Mouse (Mus musculus) c-Kit-positive CD71-positive TER-119-negative erythroid progenitor cells, embryonic 14.5 days (primary cell): ENCODE data around the gene Gm3448.
A peak's percentile ranks its signal among the peaks of the same experiment; 100 is the strongest.
"Not testable (repeated sequence)": the region's sequence is repeated elsewhere in the genome, so short reads cannot be mapped to it uniquely, and the experiment has no call there.

Source experiments
- DNase-seq: peaks from one replicate; pipeline ENCODE4 v3.0.0-alpha.2; 2013; ENCODE audit warnings: low read depth

The Gm3448 gene

DNA sequence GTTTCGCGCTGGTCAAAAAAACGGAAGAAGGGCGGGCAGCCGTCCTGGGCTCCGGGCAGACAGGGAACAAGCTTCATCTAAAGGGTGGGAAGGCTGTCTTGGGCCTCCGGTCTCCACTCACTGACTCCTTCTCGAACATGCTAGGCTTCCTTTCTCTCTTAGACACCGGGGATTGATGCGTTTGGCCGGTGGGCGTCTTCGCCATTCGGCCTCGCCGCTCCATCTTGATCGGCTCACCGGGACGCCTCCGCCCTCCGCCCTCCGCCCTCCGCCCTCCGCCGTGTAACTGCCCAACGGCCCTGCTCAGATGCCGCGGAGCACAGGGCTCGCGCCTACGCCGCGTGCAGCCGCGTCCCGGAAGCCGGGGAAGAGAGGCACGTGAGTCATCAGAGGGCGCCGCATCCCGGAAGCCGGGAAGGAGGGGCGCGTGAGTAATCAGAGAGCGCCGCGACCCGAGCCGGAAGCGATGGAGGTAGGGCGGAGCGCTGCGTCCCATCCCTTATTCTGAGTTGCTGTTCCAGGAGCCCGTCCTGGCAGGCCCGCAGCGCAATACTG, at the start of gene Gm3448, which contains the start of the genes Ermard and Tcte3:
TSS of gene Gm3448 (minus strand) at position 363 of the 555 bp plus-strand sequence.
TSS of gene Ermard (plus strand) at position 34 of the 555 bp plus-strand sequence.
TSS of gene Tcte3 (minus strand) at position 314 of the 555 bp plus-strand sequence.
- not testable (repeated sequence) for DNase-seq

DNA sequence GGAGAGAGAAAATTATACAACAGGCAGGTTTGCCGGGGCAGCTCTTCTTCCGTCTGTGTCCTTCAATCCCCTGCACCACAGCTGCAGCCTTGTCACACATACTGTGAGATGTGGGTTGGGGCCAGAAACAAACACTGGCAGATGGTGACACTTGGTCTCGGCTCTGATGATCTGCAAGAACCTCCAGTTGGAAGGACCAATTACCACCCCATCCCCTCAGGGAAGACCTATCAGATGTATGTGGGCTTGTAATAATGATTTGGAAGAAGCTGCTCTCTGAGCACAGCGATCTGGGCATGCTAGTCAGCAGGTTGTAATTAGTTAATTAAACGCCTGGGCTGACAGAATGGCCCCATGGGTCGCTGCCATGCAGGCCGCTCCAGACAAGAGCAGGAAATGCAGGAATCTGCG, 47.3 kb upstream of the Gm3448 start:
- no peak for DNase-seq

DNA sequence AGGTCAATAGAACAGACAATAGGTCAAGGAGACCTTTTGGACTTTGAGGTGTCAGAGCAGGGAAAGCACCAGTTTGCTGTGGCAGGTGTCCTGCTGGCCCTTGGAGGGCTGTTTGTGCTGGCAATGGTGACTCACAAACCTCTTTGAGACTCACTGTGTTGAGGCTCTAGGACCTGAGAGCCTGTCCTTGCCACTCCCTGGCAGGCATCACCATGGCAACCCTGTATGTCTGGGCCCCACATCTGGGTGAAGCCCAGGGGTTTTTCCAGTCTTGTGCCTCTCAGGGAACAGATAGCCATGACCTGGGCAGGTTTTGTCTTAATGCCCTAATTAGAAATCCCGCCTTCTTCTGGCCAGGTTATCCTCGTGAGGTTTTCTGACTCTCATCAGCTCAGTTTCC, 46.8 kb upstream of the Gm3448 start:
- no peak for DNase-seq

DNA sequence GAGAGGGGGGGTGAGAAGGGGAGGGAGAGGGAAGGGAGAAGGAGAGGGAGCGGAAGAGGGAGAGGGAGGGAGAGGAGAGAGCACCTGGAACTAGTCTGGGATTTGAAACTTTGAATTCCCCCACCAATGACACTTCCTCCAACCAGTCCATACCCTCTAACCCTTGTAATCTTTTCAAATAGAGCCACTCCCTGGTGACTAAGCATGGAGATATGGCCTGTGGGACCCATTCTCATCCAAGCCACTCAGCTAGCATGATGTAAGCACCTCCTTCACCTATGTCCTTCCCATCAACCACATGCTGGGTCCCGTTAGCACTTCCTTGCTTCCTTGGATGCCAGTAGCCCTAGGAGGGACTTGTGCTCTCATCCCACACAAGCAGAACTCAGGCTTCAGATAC, 43.7 kb upstream of the Gm3448 start:
- no peak for DNase-seq

DNA sequence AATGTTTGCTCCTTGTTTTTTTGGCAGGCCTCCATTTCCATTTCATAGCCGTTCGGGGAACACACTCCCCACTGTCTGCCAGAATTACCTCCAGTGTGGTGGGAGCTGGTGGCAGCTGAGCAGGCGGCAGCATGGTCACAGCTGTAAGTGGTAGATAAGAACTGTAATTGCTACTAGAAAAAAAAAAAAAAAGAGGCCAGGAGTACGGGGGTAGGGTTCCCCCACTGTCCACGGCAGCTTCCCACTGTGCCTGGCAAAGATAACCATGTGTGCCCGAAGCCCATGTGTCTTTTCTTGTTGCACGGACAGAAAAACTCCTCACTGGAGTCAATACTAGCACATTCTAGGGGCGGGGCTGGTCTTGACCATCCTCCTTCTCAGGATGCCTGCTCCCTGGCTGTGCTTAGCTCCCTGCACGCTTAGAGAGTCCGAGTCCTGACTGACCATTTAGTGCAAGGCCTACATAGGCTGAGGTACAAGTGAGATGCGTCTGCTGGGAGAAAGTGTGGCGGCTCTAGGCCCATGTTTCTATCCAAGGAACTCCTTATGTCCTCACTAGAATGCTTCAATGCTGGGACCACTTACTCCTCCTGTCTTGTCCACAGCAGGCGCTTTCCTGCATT, 43.0 kb upstream of the Gm3448 start:
- peak; percentile 66 for DNase-seq

DNA sequence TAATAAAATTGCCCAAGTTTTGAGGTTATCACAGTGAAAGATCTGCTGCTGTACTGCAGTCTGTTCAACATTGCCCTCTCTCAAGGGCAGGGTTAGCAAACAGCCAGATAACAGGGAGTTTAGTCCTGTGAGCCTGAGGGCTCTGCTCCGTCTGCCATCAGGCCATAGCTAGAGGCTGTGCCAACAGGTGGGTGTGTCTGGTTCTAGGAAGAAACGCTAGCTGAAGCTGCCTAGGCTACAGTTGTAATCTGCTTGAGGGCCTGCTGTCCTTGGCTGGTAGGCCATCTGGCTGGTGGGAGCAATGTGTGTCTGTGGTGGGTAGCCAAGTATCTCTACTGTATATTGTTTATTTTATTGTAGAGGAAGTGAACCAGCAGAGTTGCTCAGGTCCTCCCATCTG, 36.2 kb upstream of the Gm3448 start:
- no peak for DNase-seq

DNA sequence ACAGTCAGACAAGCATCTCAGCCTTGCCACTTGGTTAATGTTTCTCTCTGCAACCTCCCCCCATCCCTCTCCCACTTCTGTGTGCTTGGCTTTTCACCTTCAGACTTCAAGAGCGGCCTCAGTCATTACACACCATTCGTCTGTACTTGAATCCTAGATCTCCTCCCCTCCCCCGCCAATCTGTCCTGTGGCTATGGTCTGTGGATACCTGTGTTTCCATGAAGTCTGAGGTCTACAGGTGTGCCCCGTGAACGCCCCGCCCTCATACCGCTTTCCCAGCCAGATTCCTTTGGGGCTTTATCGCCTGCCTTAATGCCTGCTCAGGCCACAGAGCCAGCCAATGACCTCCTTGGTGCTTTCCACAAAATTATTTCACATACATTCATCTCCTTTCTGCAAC, 33.7 kb upstream of the Gm3448 start:
- DNase-seq: no peak

DNA sequence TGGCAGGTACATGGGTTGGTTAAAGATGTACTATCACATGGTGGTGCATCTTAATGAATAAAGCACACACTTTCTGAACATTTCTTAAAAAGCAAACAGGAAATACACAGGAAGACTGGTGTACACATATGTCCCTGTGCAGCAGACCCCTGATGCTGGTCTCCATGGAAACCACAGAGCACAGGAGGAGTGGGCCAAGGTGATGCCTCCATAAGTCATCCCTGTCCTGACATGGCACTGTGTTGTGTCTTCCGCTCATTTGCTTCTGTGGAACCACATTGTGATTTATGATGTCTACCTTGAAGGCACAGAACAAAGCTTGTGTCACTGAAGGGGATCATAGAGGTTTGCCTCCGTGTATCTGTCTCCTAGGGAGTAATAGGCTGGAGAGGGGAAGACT, 30.9 kb upstream of the Gm3448 start:
- no peak for DNase-seq

DNA sequence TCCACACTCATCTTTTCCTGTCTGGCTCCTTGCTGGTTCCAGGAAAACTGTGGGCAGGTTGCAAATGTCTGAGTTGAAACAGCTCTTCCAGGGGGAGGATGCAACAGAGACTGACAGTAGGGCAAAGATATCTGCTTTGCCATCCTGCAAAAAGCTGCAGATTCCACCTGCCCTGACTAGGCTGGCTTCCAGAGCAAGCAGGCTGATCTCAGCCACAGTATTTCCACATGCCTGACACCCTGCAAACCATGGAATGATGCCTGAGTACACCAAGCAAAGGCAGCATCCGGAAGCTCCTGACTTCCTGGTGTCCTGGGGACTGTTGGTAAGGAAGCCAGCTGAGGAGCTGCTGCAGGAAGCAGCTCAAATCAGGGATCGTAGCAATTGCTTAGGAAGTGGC, 27.8 kb upstream of the Gm3448 start:
- no peak for DNase-seq

DNA sequence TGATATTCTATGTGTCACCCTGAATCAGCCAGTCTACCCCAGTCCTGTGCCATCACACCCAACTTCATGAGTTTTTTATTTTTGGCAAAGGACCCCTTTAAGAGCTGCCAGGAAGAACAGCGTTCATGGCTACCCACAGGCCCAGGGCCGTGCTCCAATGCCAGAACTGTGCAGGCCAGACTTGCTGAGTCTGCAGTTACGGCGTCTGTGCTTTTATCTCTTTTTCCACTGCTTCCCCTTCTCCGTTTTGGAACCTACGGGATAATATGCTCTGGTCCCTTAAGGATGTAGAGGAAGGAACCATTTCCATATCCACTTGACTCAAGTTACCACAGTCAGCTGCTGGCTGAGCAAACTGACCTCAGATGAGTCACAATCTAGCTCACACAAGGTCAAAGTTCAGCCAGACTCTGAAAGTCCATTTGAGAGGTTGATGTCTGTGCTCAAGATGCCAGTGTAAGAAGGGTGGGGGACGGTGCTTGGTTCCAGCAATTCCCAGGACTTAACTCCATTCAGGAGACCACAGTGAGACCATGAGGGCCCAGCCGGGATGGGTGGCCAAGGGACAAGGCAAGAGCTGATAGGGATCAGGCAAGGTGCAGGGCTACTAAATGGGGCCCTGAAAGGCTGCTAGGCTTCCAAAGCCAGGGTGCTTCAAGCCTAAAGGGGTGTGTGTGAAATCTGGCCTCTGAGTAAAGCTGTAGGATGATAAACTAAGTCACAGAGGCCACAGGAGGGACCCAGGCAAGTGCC, 26.9 kb upstream of the Gm3448 start:
- DNase-seq: no peak

DNA sequence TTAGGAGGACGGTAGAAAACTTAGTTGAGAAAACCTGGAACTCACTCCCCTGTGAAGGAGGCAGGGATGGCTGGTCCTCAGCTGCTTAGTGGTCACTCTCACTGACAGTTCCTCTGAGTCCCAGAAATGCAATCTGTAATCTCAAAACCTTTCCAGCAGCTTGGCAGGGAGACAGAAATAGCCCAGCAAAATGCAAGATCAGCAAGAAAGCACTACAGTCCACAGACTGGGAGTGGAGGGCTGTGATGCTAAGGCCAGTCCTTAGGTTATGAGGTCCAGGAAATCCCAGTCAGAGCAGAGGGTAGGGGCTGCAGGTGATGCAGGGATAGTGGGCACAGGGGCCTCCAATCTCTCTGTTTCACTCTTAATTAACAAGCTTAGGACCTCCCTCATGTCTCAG, 25.6 kb upstream of the Gm3448 start:
- no peak for DNase-seq

DNA sequence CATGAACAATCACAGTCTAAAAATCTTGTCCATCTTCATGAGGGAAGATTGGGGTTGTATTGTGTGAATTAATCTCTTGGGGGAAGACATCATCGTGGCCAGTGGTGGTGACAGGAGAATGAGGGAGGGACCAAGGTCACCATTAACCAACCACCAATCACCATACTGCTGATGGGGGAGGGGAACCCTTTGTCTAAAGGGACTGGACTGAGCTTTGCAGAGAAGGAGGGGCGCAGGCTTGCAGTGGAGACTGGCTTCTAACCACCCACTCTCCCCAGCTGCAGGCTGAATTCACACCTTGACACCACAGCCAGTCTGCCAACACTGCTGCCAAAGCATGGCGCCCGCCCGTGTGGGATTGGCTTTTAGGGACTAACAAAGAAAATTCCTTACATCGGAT, 24.7 kb upstream of the Gm3448 start:
- no peak for DNase-seq

DNA sequence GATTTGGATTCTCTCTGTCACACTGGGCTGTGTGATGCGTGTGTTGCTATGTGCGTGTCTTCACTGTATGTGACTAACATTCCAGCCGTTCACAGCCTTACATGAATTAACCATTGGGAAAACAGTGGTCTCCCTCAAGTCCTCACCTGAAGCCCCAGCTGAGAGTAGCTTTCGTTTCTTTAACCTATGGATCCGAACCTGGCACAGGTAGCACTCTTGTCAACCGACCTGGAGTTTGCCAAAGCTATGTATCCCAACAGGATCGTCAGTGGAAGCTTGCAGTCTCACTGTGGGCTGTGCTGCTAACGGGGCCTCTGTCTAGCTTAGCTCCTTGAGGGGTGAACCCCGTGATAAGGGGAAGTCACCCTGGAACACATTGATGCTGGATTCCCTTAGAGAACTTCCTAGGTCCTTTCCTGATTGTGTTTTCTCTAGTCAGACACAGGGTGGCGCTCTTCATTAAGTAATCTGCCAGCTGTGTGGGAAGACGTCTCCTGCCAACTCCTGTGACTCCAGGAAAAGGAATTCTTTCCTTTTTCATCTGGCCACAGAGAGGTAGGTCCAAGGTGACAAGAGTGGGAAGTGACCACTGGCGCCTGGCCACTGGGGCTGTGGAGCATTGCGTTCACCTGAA, 24.2 kb upstream of the Gm3448 start:
- DNase-seq: no peak

DNA sequence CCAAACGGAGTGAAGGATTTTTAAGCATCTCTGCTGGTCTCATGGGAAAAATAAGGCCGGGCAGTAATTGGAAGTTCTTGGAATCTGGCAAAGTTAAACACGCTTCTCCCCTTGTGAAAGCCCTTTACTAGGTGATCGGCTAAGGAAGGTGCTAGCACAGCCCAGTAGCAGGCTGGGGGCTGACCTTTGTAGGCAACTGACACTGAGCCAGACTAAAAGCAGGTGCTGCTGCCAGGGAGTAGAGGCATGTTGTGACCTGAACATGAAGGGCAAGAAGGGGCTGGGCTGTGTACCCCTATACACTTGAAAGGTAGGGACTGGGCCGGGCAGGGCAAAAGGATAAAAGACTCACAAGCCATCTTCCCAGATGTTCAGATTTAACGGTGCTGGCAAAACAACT, 19.0 kb upstream of the Gm3448 start:
- DNase-seq: no peak

DNA sequence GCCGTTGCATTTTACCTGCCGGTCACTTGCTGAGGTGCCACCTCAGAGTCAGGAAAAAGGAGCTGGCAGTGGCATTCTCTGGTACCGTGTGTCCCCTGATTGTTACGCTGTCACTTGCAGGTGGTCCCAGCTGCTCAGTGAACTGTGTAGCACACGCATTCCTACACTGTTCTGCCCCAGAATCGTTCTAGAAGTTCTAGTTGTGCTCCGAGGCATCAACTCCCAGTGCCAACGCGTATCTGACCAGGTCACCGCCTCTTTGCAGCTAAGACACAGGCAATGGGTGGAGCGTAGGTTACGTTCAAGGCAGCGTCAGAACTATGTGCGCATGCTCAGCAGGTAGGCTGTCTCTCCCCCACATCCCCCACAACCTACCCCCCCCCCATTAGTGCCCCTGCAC, 18.3 kb upstream of the Gm3448 start:
- DNase-seq: no peak

DNA sequence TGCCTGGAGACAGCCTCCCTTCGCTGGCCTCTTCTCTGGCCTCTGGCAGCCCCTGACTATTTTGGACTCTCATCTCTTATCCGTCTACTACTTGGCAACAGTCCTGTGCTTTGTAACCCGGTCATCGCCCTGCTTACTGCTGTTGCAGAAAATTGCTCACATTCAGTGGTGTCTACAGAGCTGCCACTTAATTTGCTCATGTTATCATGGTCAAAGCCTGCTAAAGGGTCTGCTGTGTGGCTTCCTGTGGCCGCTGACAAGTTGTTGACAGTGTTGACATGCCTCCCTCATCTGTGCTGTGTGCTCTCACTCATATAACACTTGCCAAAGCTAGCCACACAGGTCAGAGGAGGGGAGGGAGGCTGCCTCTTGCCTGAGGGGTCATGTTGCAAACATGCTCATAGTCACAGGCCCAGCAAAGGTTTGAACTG, 16.8 kb upstream of the Gm3448 start:
- no peak for DNase-seq

DNA sequence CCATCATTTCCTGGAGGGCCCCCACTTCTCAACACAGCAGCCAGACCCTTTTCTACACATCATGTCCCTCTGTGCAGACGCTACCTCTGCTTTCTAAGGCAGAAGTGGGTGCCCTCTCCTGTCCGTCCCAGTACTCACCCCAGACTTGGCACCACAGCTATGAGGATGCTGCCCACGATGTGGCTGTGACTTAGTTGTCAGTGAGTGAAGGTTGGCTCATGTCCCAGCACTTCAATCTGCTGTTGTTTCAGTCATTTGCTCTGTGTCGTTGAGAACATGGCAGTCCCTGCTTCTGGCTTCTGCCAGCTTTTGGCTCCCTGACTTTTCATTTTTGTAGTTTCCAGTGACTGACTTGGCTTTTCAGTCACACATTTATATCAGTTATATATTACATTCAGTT, 14.6 kb upstream of the Gm3448 start:
- DNase-seq: no peak

DNA sequence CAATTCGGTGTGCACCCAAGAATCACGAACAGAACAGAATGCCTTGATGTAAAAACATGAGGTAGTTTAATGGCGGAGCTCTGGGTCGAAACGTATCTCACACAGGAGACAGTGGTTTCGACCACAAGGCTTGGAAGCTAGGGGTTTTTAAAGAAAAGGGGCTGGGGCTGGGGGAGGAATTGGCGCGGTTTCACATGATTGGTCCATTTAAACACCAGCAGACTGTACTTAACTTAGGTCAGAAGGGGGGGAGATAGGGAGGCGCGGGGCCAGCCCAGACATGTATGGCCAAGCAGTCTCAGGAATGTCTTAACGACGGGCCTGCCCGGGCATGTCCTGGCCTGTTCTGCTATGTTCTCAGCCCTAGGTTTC, 12.5 kb upstream of the Gm3448 start:
- DNase-seq: not testable (repeated sequence)

DNA sequence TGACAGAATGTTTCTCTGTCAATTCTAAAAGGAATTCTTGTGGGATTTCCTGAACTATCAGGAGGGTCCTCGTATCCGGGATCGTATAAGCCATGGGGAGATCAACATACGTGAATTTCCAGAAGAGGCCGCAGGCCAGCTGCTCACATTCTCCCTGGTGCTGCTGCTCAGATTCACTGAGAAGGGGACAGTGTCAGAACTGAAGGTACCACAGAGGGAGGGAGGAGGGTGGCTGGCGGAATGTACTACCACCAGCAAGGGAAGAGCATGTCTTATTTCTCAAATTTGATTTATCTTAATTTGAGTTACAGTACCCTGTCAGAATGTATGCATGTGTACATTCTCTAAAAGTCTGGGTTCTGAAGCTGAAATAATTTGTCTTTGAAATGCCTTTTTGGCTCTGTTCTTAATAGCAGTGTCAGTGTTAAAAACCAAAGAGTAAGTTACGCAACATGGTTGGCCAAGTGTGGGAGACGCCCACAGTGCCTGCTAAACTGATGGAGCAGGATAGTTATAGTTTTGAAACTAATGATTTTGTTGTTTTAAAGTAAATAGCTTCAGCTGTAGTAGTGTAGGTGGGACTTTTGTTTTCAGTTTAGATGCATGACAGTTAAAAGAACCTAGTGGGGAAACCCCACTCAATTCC, 12.0 kb upstream of the Gm3448 start:
- DNase-seq: not testable (repeated sequence)

DNA sequence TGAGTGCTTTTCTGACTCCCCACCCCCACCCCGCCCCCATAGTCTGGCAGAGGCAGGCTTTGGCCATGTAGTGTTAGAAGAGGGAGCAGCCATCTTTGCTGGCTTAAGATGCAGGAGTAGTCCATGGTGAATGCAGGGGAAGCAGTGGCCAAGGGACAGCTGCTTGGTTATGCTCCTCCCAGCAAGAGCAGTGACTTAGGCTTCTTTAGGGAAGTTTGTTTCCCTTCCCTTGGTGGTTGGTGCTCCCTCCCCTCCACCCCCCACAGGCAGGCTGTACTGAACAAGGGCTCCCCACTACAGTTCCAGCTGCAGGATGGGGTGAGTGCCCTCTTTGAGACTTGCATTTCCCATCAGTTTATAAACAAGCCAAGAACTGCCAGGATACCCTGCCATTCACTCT, 11.4 kb upstream of the Gm3448 start:
- DNase-seq: not testable (repeated sequence)

DNA sequence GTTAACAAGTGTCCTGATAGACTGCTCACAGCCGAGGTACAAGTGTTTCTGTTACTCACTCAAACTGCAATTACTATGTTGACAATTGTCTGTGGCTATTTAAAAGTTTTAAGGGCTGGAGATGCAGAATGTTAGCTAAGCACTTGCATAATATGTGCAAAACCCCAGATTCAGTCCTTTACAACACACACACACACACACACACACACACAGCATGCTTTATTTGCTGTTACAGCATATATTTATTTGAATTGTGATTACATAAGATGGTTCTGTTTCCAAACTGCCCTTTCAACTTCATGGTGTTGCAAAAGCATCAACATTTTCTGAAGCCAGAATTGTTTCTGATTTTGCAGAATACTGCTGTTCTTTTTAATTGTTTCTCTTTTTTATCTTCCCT, 9.0 kb upstream of the Gm3448 start:
- DNase-seq: not testable (repeated sequence)

DNA sequence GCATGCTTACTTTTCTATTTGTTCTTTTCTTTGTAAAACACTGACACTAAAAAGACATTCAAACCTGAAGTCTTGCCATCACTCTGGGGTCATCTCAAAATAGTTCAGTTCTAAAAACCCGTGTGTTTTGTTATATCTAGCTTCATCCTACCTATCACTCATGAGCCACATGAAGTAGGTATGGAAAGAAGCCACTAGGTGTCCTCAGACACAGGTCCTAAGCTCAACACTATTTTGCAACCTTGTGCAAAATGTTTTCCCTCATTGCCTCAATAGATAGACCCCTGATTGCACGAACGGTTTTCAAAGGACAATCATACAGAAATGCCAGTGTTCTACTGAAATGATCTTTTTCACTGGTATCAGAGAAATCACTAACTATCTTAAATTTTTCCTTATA, 882 bp downstream of the Gm3448 start:
- DNase-seq: not testable (repeated sequence)
